Mouse (Mus musculus): ENCODE measurements around the gene Slc22a6.

- TF ChIP-seq ETS1 (IDR thresholded peaks at IDR 0.05; ENCODE audit: low read depth, low read length): no peak
- no peak for TF ChIP-seq KAT2A (conservative IDR thresholded peaks at IDR 0.05; ENCODE audit: low read depth, low read length)
- TF ChIP-seq MAFK (IDR thresholded peaks at IDR 0.05; ENCODE audit: borderline replicate concordance, low read depth, low read length): no peak
- no peak for TF ChIP-seq USF1 (IDR thresholded peaks at IDR 0.05; ENCODE audit: low read depth, low read length)
- no peak for TF ChIP-seq CTCF (IDR thresholded peaks at IDR 0.05 in 2 of 3, conservative IDR thresholded peaks at IDR 0.05 in 1 of 3; ENCODE audit: control insufficient read depth in 1 of 3, insufficient read depth in 1 of 3, low read depth in 2 of 3, low read length in 3 of 3, poor library complexity in 1 of 3, severe bottlenecking in 1 of 3)
- no peak for TF ChIP-seq ZKSCAN1 (IDR thresholded peaks at IDR 0.05; ENCODE audit: low read depth, low read length)
- no peak for TF ChIP-seq ZMIZ1 (IDR thresholded peaks at IDR 0.05; ENCODE audit: low read depth, low read length)
Measured at GRCm38 (mm10) chr19:8577432-8577831, 40.4 kb upstream of the Slc22a6 start.
